Mouse (Mus musculus) adrenal gland, postnatal 25 days (tissue): Measurements from ENCODE around the gene Mtcl1. TPM values are rescaled to one million over a fixed set of nuclear protein-coding genes. Genes with fewer than 3 reads are reported as not detected.

ENCODE experiments used
- DNase-seq: peaks from one replicate; pipeline ENCODE4 v3.0.0; 2021; ENCODE audit warnings: mixed read lengths
- total RNA-seq: library from RNA; stranded (reverse); gene quantifications from 2 replicates; pipeline ENCODE4 v1.2.3, GENCODE M21; 2021

Mtcl1 gene
- total RNA-seq, 1 experiment from 2014 or later, result 13.4 TPM

- DNase-seq, result no peak
Measured at GRCm38 (mm10) chr17:66362287-66363016, 87.1 kb downstream of the Mtcl1 start.

GRCm38 (mm10) chr17:66358026-66358978 lies 91.2 kb downstream of the Mtcl1 start:
- DNase-seq, result no peak

- no peak for DNase-seq
Measured at GRCm38 (mm10) chr17:66357171-66358025, 92.2 kb downstream of the Mtcl1 start.

GRCm38 (mm10) chr17:66353907-66354306 lies 95.6 kb downstream of the Mtcl1 start:
- DNase-seq, result no peak

- DNase-seq, result no peak
Measured at GRCm38 (mm10) chr17:66352847-66353643, 96.5 kb downstream of the Mtcl1 start.

GRCm38 (mm10) chr17:66352219-66352618 lies 97.3 kb downstream of the Mtcl1 start:
- no peak for DNase-seq

- no peak for DNase-seq
Measured at GRCm38 (mm10) chr17:66350689-66351088, 98.9 kb downstream of the Mtcl1 start.

GRCm38 (mm10) chr17:66350127-66350526 lies 99.4 kb downstream of the Mtcl1 start:
- DNase-seq, result no peak

- DNase-seq, result no peak
Measured at GRCm38 (mm10) chr17:66346378-66346777, 103.2 kb downstream of the Mtcl1 start.

GRCm38 (mm10) chr17:66345680-66346079 lies 103.9 kb downstream of the Mtcl1 start:
- no peak for DNase-seq

GRCm38 (mm10) chr17:66342932-66343331 lies 106.6 kb downstream of the Mtcl1 start:
- no peak for DNase-seq

GRCm38 (mm10) chr17:66341670-66342069 lies 107.9 kb downstream of the Mtcl1 start:
- no peak for DNase-seq

GRCm38 (mm10) chr17:66340798-66341197 lies 108.8 kb downstream of the Mtcl1 start:
- DNase-seq, result no peak

GRCm38 (mm10) chr17:66337929-66338328 lies 111.6 kb downstream of the Mtcl1 start:
- no peak for DNase-seq

- DNase-seq, result no peak
Measured at GRCm38 (mm10) chr17:66335568-66335967, 114.0 kb downstream of the Mtcl1 start.

GRCm38 (mm10) chr17:66334894-66335293 lies 114.7 kb downstream of the Mtcl1 start:
- no peak for DNase-seq

GRCm38 (mm10) chr17:66331207-66331606 lies 118.3 kb downstream of the Mtcl1 start:
- no peak for DNase-seq

- no peak for DNase-seq
Measured at GRCm38 (mm10) chr17:66326552-66327045, 123.0 kb downstream of the Mtcl1 start.

- no peak for DNase-seq
Measured at GRCm38 (mm10) chr17:66326204-66326545, 123.4 kb downstream of the Mtcl1 start.

- no peak for DNase-seq
Measured at GRCm38 (mm10) chr17:66325440-66326203, 123.9 kb downstream of the Mtcl1 start.

- no peak for DNase-seq
Measured at GRCm38 (mm10) chr17:66324836-66325235, 124.7 kb downstream of the Mtcl1 start.
